Mouse (Mus musculus) c-Kit-negative CD71-positive TER-119-positive erythroid progenitor cells, embryonic 14.5 days (primary cell): ENCODE data around the gene Ltbp2.

Experiments
- DNase-seq: peaks from one replicate; pipeline ENCODE4 v3.0.0-alpha.2; 2013; ENCODE audit warnings: low read depth, low spot score

Ltbp2 gene

GRCm38 (mm10) chr12:84876481-84877121 lies at the start of gene Ltbp2:
TSS of gene Ltbp2 (minus strand) at chr12:84876532.
- peak; percentile 74 for DNase-seq

GRCm38 (mm10) chr12:84924324-84924723 lies 48.0 kb upstream of the Ltbp2 start:
- DNase-seq: no peak

- DNase-seq: no peak
Observed at GRCm38 (mm10) chr12:84921881-84922419, 45.6 kb upstream of the Ltbp2 start.

- no peak for DNase-seq
Observed at GRCm38 (mm10) chr12:84918809-84919208, 42.5 kb upstream of the Ltbp2 start.

- no peak for DNase-seq
Observed at GRCm38 (mm10) chr12:84917799-84918198, 41.5 kb upstream of the Ltbp2 start.

- no peak for DNase-seq
Observed at GRCm38 (mm10) chr12:84914959-84915358, 38.6 kb upstream of the Ltbp2 start.

- no peak for DNase-seq
Observed at GRCm38 (mm10) chr12:84912652-84913104, 36.3 kb upstream of the Ltbp2 start.

GRCm38 (mm10) chr12:84911640-84912039 lies 35.3 kb upstream of the Ltbp2 start:
- no peak for DNase-seq

- no peak for DNase-seq
Observed at GRCm38 (mm10) chr12:84910066-84910465, 33.7 kb upstream of the Ltbp2 start.

GRCm38 (mm10) chr12:84907627-84908480 lies 31.5 kb upstream of the Ltbp2 start:
- DNase-seq: no peak

GRCm38 (mm10) chr12:84907024-84907626 lies 30.8 kb upstream of the Ltbp2 start:
- no peak for DNase-seq

- no peak for DNase-seq
Observed at GRCm38 (mm10) chr12:84904399-84904798, 28.1 kb upstream of the Ltbp2 start.

- DNase-seq: no peak
Observed at GRCm38 (mm10) chr12:84900317-84900716, 24.0 kb upstream of the Ltbp2 start.

- no peak for DNase-seq
Observed at GRCm38 (mm10) chr12:84897322-84897721, 21.0 kb upstream of the Ltbp2 start.

- no peak for DNase-seq
Observed at GRCm38 (mm10) chr12:84896235-84896634, 19.9 kb upstream of the Ltbp2 start.

- DNase-seq: no peak
Observed at GRCm38 (mm10) chr12:84893648-84894628, 17.6 kb upstream of the Ltbp2 start.

- no peak for DNase-seq
Observed at GRCm38 (mm10) chr12:84890289-84890688, 14.0 kb upstream of the Ltbp2 start.

GRCm38 (mm10) chr12:84885107-84885876 lies 9.0 kb upstream of the Ltbp2 start:
- no peak for DNase-seq

- no peak for DNase-seq
Observed at GRCm38 (mm10) chr12:84884423-84885076, 8.2 kb upstream of the Ltbp2 start.

- no peak for DNase-seq
Observed at GRCm38 (mm10) chr12:84882796-84883195, 6.5 kb upstream of the Ltbp2 start.
